Mouse (Mus musculus) kidney, postnatal 0 days (tissue): ENCODE data around the gene Urod. TPM values are rescaled to one million over a fixed set of nuclear protein-coding genes. Genes with fewer than 3 reads are reported as not detected.
A peak's percentile ranks its signal among the peaks of the same experiment; 100 is the strongest.

Source experiments
- ATAC-seq: fragments of 200-750 bp; cut with Nextera tagmentation; replicated peaks from 2 replicates; pipeline ENCODE4 v1.8.0; 2017; ENCODE audit warnings: low read depth, moderate number of reproducible peaks, moderate TSS enrichment, moderate library complexity; ENCODE audit not compliant: low FRiP score
- DNase-seq: peaks from one replicate; pipeline ENCODE4 v3.0.0-alpha.2; 2016; ENCODE audit warnings: low spot score
- H3K27ac ChIP-seq: fragments of 300-500 bp; sonication (generic); 2 replicates; pipeline ENCODE4 v1.5.1; 2014; ENCODE audit warnings: mild to moderate bottlenecking
- H3K27me3 ChIP-seq: fragments of 300-500 bp; sonication (generic); 2 replicates; pipeline ENCODE4 v1.6.1; 2014; ENCODE audit warnings: low read length, mixed read lengths; ENCODE audit not compliant: insufficient read depth
- H3K36me3 ChIP-seq: fragments of 300-500 bp; sonication (generic); 2 replicates; pipeline ENCODE4 v1.6.1; 2014; ENCODE audit warnings: low read length, mixed read lengths; ENCODE audit not compliant: insufficient read depth
- H3K4me1 ChIP-seq: fragments of 300-500 bp; sonication (generic); replicated peaks from 2 replicates; pipeline ENCODE4 v1.6.1; 2014; ENCODE audit warnings: antibody characterized with exemption, low read length, mixed read lengths; ENCODE audit not compliant: insufficient read depth
- H3K4me2 ChIP-seq: fragments of 300-500 bp; sonication (generic); 2 replicates; pipeline ENCODE4 v1.6.1; 2014; ENCODE audit warnings: mild to moderate bottlenecking, low read length, moderate library complexity, mixed read lengths
- H3K4me3 ChIP-seq: fragments of 300-500 bp; sonication (generic); replicated peaks from 2 replicates; pipeline ENCODE4 v1.5.1; 2014; ENCODE audit warnings: low read depth, low read length
- H3K9ac ChIP-seq: fragments of 300-500 bp; sonication (generic); 2 replicates; pipeline ENCODE4 v1.6.1; 2014; ENCODE audit warnings: low read depth, low read length
- H3K9me3 ChIP-seq: fragments of 300-500 bp; sonication (generic); replicated peaks from 2 replicates; pipeline ENCODE4 v1.6.1; 2016; ENCODE audit warnings: low read length, inconsistent platforms, mixed read lengths
- CTCF ChIP-seq: IDR thresholded peaks from 2 replicates; pipeline ENCODE4 v1.5.1; 2016; ENCODE audit warnings: antibody characterized with exemption, low read depth, mild to moderate bottlenecking, moderate library complexity
- WGBS: fragments of 180-500 bp; shearing (Covaris S2); extraction: QIAGEN DNeasy Blood & Tissue Kit; methylation state at CpG from one replicate; pipeline ENCODE4 v1.1.7; 2014; 5-methylcytosine and 5-hydroxymethylcytosine counted together
- polyA plus RNA-seq: library from polyadenylated mRNA; unstranded; fragments of >200 nt; fragmentation: Nextera tagmentation; extraction: Ambion mirVana; gene quantifications from 2 replicates; pipeline ENCODE4 v1.2.1, GENCODE M21; 2015

Urod gene
- polyA plus RNA-seq, 1 experiment from 2014 or later = 91.1 TPM

GRCm38 (mm10) chr4:116999513-117000154, 5.4 kb upstream of the Urod start:
- no peak for DNase-seq
- WGBS = 93% methylated on average over 17 of the region's 17 CpGs

GRCm38 (mm10) chr4:116995798-116996135, 1.6 kb upstream of the Urod start:
- Histone ChIP-seq H3K9ac (peak overlapping the region; percentile 88), H3K27me3 (no peaks in the 10 kb centered on the region), H3K4me3 (peak overlapping the region; percentile 92), H3K27ac (peak overlapping the region; percentile 90), H3K36me3 (peaks cover 12% of the 10 kb centered on the region; the same call in 1 of the 2 replicates), H3K9me3 (no peaks in the 10 kb centered on the region), H3K4me1 (0 out of 2 replicates have a peak, but pooled peaks cover 10% of the 10 kb centered on the region), H3K4me2 (peak overlapping the region; percentile 99)
- peak; percentile 38 for ATAC-seq
- peak; percentile 69 for TF ChIP-seq CTCF
- DNase-seq = peak; percentile 68
- under 1% methylated on average over 16 of the region's 16 CpGs for WGBS

More at GRCm38 (mm10) chr4:116999513-117000154, 5.4 kb upstream of the Urod start:
- no peaks in the 10 kb centered on the region for H3K27me3 ChIP-seq
- H3K36me3 ChIP-seq = peaks cover 14% of the 10 kb centered on the region; the same call in 1 of the 2 replicates
- TF ChIP-seq CTCF = no peak
- H3K4me2 ChIP-seq = no peak overlapping the region
- no peaks in the 10 kb centered on the region for H3K9me3 ChIP-seq
- ATAC-seq = no peak
- H3K4me3 ChIP-seq = no peak overlapping the region
- no peak overlapping the region for H3K27ac ChIP-seq
- H3K9ac ChIP-seq = no peak overlapping the region
- 0 out of 2 replicates have a peak, but pooled peaks cover 5% of the 10 kb centered on the region for H3K4me1 ChIP-seq

- no peak for TF ChIP-seq CTCF
- peak within 1 kb of the TSS; percentile 88 for H3K9ac ChIP-seq
- H3K4me2 ChIP-seq = peak within 1 kb of the TSS; percentile 99
- under 1% methylated on average over 58 of the region's 58 CpGs for WGBS
- H3K36me3 ChIP-seq = peaks cover 16% of the 10 kb centered on the region
- DNase-seq (peak; percentile 80), ATAC-seq (peak; percentile 60)
- peak within 1 kb of the TSS; percentile 90 for H3K27ac ChIP-seq
- H3K27me3 ChIP-seq = no peaks in the 10 kb centered on the region
- no peaks in the 10 kb centered on the region for H3K9me3 ChIP-seq
- peak within 1 kb of the TSS; percentile 92 for H3K4me3 ChIP-seq
- H3K4me1 ChIP-seq = 0 out of 2 replicates have a peak, but pooled peaks cover 10% of the 10 kb centered on the region
These were observed 1.1 kb upstream of the Urod start, which contains the start of gene Hectd3 for GRCm38 (mm10) chr4:116995131-116995797. Hectd3 (plus strand) TSS chr4:116995317.

- Histone ChIP-seq H3K27ac (no peak overlapping the region), H3K27me3 (no peaks in the 10 kb centered on the region), H3K9ac (no peak overlapping the region), H3K4me2 (no peak overlapping the region), H3K4me3 (no peak overlapping the region), H3K4me1 (0 out of 2 replicates have a peak, but pooled peaks cover 10% of the 10 kb centered on the region), H3K36me3 (peaks cover 6% of the 10 kb centered on the region; the same call in 1 of the 2 replicates), H3K9me3 (no peaks in the 10 kb centered on the region)
- DNase-seq = peak; percentile 80
- peak; percentile 92 for TF ChIP-seq CTCF
- no peak for ATAC-seq
- WGBS = 9% methylated on average over 7 of the region's 7 CpGs
These were observed 2.8 kb downstream of the Urod start for GRCm38 (mm10) chr4:116991366-116991765.

- TF ChIP-seq CTCF = no peak
- Histone ChIP-seq H3K4me3 (no peak overlapping the region), H3K9ac (no peak overlapping the region), H3K27me3 (no peaks in the 10 kb centered on the region), H3K27ac (no peak overlapping the region), H3K4me2 (no peak overlapping the region), H3K36me3 (peaks cover 6% of the 10 kb centered on the region; the same call in 1 of the 2 replicates), H3K9me3 (no peaks in the 10 kb centered on the region), H3K4me1 (0 out of 2 replicates have a peak, but pooled peaks cover 6% of the 10 kb centered on the region)
- DNase-seq (no peak), ATAC-seq (no peak)
- 73% methylated on average over 5 of the region's 6 CpGs for WGBS
These were observed 4.5 kb downstream of the Urod start for GRCm38 (mm10) chr4:116989731-116990130.

- WGBS = 74% methylated on average over 5 of the region's 5 CpGs
- Histone ChIP-seq H3K4me2 (no peak overlapping the region), H3K9ac (no peak overlapping the region), H3K4me3 (no peak overlapping the region), H3K4me1 (no peaks in the 10 kb centered on the region), H3K36me3 (peaks cover 6% of the 10 kb centered on the region; the same call in 1 of the 2 replicates), H3K27ac (no peak overlapping the region), H3K27me3 (no peaks in the 10 kb centered on the region), H3K9me3 (no peaks in the 10 kb centered on the region)
- no peak; the same call in 1 of the 2 replicates for ATAC-seq
- TF ChIP-seq CTCF = no peak
- DNase-seq = no peak
These were observed 7.1 kb downstream of the Urod start for GRCm38 (mm10) chr4:116987122-116987456.
